In genomic region chr17:80800454-80800853, GRCm38 (mm10) we compare ENCODE assay signal across 11 mouse cellular contexts.
DNase-seq lines count a peak whose midpoint lies in the region; ATAC-seq and TF ChIP-seq lines count a peak whose summit lies in the region.
"Had no signal": no experiment of that assay in that cellular context is flagged by ENCODE, and none has a peak within 500 bp of the region (broad histone marks: within the 10 kb centered on the region; RNA-seq: fewer than 3 reads in every experiment).

No protein-coding gene starts in this region.

- no peak overlapping the region for H3K9ac ChIP-seq in liver, postnatal 0 days (replicated peaks)
- H3K9ac ChIP-seq in limb, embryonic 15.5 days = no peak overlapping the region
- no peak overlapping the region for H3K9ac ChIP-seq in midbrain, embryonic 16.5 days (ENCODE audit: low read depth, low read length)
- H3K9ac ChIP-seq: embryonic facial prominence, embryonic 13.5 days had no signal

- peaks cover 14% of the 10 kb centered on the region for H3K4me1 ChIP-seq in liver, postnatal 0 days (ENCODE audit: insufficient read depth)
- H3K4me1 ChIP-seq in brown adipose tissue, adult 24 weeks (ENCODE audit: control insufficient read depth, insufficient read depth, insufficient read length, low read length) = peaks cover 22% of the 10 kb centered on the region; the same call in 1 of the 2 replicates
- peaks cover 26% of the 10 kb centered on the region for H3K4me1 ChIP-seq in limb, embryonic 15.5 days
- peaks cover 4% of the 10 kb centered on the region for H3K4me1 ChIP-seq in midbrain, embryonic 16.5 days (ENCODE audit: control insufficient read depth, insufficient read depth, low read length)

- no peak overlapping the region for H3K4me3 ChIP-seq in liver, postnatal 0 days (ENCODE audit: low read depth, low read length)
- peak overlapping the region; percentile 42; the same call in 1 of the 2 replicates for H3K4me3 ChIP-seq in brown adipose tissue, adult 24 weeks (ENCODE audit: insufficient read depth, low read depth, low read length)
- H3K4me3 ChIP-seq in limb, embryonic 15.5 days = no peak overlapping the region
- no peak overlapping the region for H3K4me3 ChIP-seq in midbrain, embryonic 16.5 days (ENCODE audit: low read depth, low read length)
- H3K4me3 ChIP-seq: embryonic facial prominence, embryonic 13.5 days had no signal

- 59% methylated on average over 5 of the region's 5 CpGs for WGBS in liver, postnatal 0 days (ENCODE audit: insufficient replicate concordance)
- 54% methylated on average over 5 of the region's 5 CpGs for WGBS in limb, embryonic 15.5 days
- WGBS in midbrain, embryonic 16.5 days = 86% methylated on average over 5 of the region's 5 CpGs

- no peak overlapping the region for H3K4me2 ChIP-seq in liver, postnatal 0 days (ENCODE audit: low read depth, low read length)
- no peak overlapping the region for H3K4me2 ChIP-seq in limb, embryonic 15.5 days
- no peak overlapping the region for H3K4me2 ChIP-seq in midbrain, embryonic 16.5 days (ENCODE audit: low read length)
- H3K4me2 ChIP-seq: liver, embryonic 11.5 days had no signal

- TF ChIP-seq EP300 in liver, postnatal 0 days (IDR thresholded peaks at IDR 0.05; ENCODE audit: low read depth) = no peak

- no peaks in the 10 kb centered on the region for H3K36me3 ChIP-seq in liver, postnatal 0 days (replicated peaks; ENCODE audit: insufficient read depth, low read length)
- H3K36me3 ChIP-seq in limb, embryonic 15.5 days = no peaks in the 10 kb centered on the region
- H3K36me3 ChIP-seq in midbrain, embryonic 16.5 days (ENCODE audit: control insufficient read depth, insufficient read depth, low read length) = no peaks in the 10 kb centered on the region
- H3K36me3 ChIP-seq: embryonic facial prominence, embryonic 13.5 days had no signal

- no peak for DNase-seq in frontal cortex, postnatal 36 days (ENCODE audit: low spot score in 2 of 2)
- no peak for DNase-seq in liver, postnatal 0 days
- no peak for DNase-seq in liver
- no peak for DNase-seq in layer of hippocampus, adult 11-12 months (ENCODE audit: low spot score)
- DNase-seq: kidney, adult 18-20 months had no signal

- 0 out of 2 replicates have a peak overlapping the region, but pooled peaks have one; percentile 7 for H3K27ac ChIP-seq in liver, postnatal 0 days (ENCODE audit: low read depth)
- H3K27ac ChIP-seq in brown adipose tissue, adult 24 weeks (replicated peaks; ENCODE audit: low read depth, low read length) = peak overlapping the region; percentile 100
- peak overlapping the region; percentile 93; the same call in 1 of the 2 replicates for H3K27ac ChIP-seq in limb, embryonic 15.5 days
- no peak overlapping the region for H3K27ac ChIP-seq in midbrain, embryonic 16.5 days (ENCODE audit: low read length)

- ATAC-seq in frontal cortex, adult (ENCODE audit: low TSS enrichment) = peak; percentile 15; the same call in 1 of the 2 replicates
- ATAC-seq in liver, postnatal 0 days = no peak
- ATAC-seq in limb, embryonic 15.5 days (ENCODE audit: insufficient number of reproducible peaks, low FRiP score, low TSS enrichment, low read depth) = no peak
- no peak for ATAC-seq in midbrain, embryonic 16.5 days

- no peaks in the 10 kb centered on the region for H3K9me3 ChIP-seq in liver, postnatal 0 days (ENCODE audit: low read length)
- H3K9me3 ChIP-seq in limb, embryonic 15.5 days = no peaks in the 10 kb centered on the region
- no peaks in the 10 kb centered on the region for H3K9me3 ChIP-seq in midbrain, embryonic 16.5 days (replicated peaks; ENCODE audit: control insufficient read depth, low read length, poor library complexity, severe bottlenecking)
- H3K9me3 ChIP-seq: embryonic facial prominence, embryonic 13.5 days had no signal

- no peaks in the 10 kb centered on the region for H3K27me3 ChIP-seq in liver, postnatal 0 days (ENCODE audit: insufficient read depth, low read length)
- H3K27me3 ChIP-seq in limb, embryonic 15.5 days = no peaks in the 10 kb centered on the region
- H3K27me3 ChIP-seq in midbrain, embryonic 16.5 days (ENCODE audit: control insufficient read depth, insufficient read depth, low read depth, low read length) = no peaks in the 10 kb centered on the region
- H3K27me3 ChIP-seq: embryonic facial prominence, embryonic 13.5 days had no signal

- TF ChIP-seq CTCF in liver, postnatal 0 days (IDR thresholded peaks at IDR 0.05; ENCODE audit: low read depth) = no peak
